Mouse (Mus musculus): Measurements from ENCODE around the gene Tmem232.

DNA sequence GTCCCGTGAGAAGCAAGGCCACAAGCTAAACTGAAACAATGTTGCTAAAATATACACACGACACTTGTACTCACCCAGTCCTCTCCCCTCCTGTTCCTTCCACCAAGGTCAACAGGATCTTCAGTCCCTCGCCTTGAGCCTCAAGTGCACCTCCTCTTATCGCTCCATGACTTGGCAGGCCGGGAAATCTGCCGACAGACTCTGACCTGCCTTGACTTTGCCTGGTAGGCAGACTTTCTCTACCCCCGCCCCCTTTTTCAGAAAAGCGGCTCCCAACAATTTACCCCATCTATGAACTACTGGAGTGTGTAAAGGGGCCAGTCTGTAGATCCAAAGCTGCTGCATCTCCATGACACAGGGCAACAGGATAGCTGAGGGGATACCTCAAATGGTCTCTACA, 30.9 kb upstream of the Tmem232 start:
- no peak for TF ChIP-seq POLR2A (IDR thresholded peaks at IDR 0.05; ENCODE audit: low read depth, low read length)
- no peak for TF ChIP-seq CTCF (IDR thresholded peaks at IDR 0.05; ENCODE audit: extremely low read depth, insufficient read length, insufficient replicate concordance, low read depth, low read length)

Data from small intestine, adult 2 months (tissue).